Mouse (Mus musculus) thymus, adult 2 months (tissue): ENCODE results near the gene Zfp239.

ENCODE experiments used
- CTCF ChIP-seq: fragments of 200-500 bp; IDR thresholded peaks from 2 replicates; pipeline ENCODE4 v1.5.1; 2012; ENCODE audit warnings: mild to moderate bottlenecking, control low read depth, low read length, moderate library complexity, borderline replicate concordance; ENCODE audit not compliant: control insufficient read depth, poor library complexity, insufficient read depth; ENCODE audit errors: extremely low read depth
- POLR2A ChIP-seq: fragments of 200-500 bp; IDR thresholded peaks from 2 replicates; pipeline ENCODE4 v1.6.1; 2012; ENCODE audit warnings: mild to moderate bottlenecking, low read length, control low read depth, moderate library complexity; ENCODE audit not compliant: control insufficient read depth, poor library complexity, insufficient read depth; ENCODE audit errors: extremely low read depth

DNA sequence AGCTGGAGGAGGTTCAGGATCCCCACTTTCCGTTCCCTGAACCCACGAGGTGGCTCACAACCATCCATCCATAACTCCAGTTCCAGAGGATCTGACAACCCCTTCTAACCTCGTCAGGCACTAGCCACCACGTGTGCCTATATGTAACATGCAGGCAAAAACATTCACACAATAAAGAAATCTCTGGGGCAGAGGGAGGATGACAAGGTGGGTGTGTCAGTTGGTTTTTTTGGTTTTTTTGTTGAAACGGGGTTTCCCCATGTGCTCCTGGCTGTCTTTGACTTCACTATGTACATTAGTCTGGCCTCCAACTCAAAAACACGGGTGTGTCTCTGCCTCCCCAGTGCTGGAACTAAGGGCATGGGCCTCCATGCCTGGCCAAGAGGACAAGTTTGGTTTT lies 28.4 kb downstream of the Zfp239 start:
- no peak for TF ChIP-seq POLR2A
- no peak for TF ChIP-seq CTCF
